Mouse (Mus musculus) ES-E14 (cell line): Measurements from ENCODE around the gene Mpc2. TPM values are rescaled to one million over a fixed set of nuclear protein-coding genes. Genes with fewer than 3 reads are reported as not detected.

Source experiments
- DNase-seq: peaks from one replicate; pipeline ENCODE4 v3.0.0-alpha.2; 2013; ENCODE audit warnings: low read depth, low spot score
- H3K27ac ChIP-seq: 2 replicates; pipeline ENCODE4 v1.5.1; 2012; ENCODE audit warnings: low read depth, mild to moderate bottlenecking, low read length, moderate library complexity, mixed read lengths; ENCODE audit not compliant: poor library complexity, insufficient read depth, severe bottlenecking
- H3K36me3 ChIP-seq: 2 replicates; pipeline ENCODE4 v1.6.1; 2012; ENCODE audit warnings: mild to moderate bottlenecking, low read length, moderate library complexity, mixed read lengths; ENCODE audit not compliant: control insufficient read depth, poor library complexity, insufficient read depth, severe bottlenecking
- H3K4me1 ChIP-seq, 2 experiments: fragments of 150-350 bp in 1 of 2; sonication (generic) in 1 of 2; 2 replicates each; pipeline ENCODE4 v1.6.1; 2012; ENCODE audit warnings: low read length in 2 of 2, mild to moderate bottlenecking in 1 of 2, mixed read lengths in 1 of 2; ENCODE audit not compliant: control insufficient read depth in 2 of 2, insufficient read depth in 2 of 2, poor library complexity in 1 of 2
- H3K4me3 ChIP-seq, 2 experiments: fragments of 150-350 bp in 1 of 2; sonication (generic) in 1 of 2; 2 replicates each; pipeline ENCODE4 v1.5.1; 2012; ENCODE audit warnings: low read length in 2 of 2, low read depth in 1 of 2, mild to moderate bottlenecking in 1 of 2, mixed read lengths in 1 of 2; ENCODE audit not compliant: insufficient read depth in 1 of 2, poor library complexity in 1 of 2, severe bottlenecking in 1 of 2
- H3K9ac ChIP-seq: 2 replicates; pipeline ENCODE4 v1.6.1; 2012; ENCODE audit warnings: low read depth, mild to moderate bottlenecking, low read length, mixed read lengths; ENCODE audit not compliant: poor library complexity, insufficient read depth, severe bottlenecking
- H3K9me3 ChIP-seq: fragments of 150-350 bp; sonication (generic); 2 replicates; pipeline ENCODE4 v1.6.1; 2012; ENCODE audit warnings: low read depth, mild to moderate bottlenecking, low read length; ENCODE audit not compliant: control insufficient read depth, insufficient read depth
- CHD2 ChIP-seq: IDR thresholded peaks from 2 replicates; pipeline ENCODE4 v1.6.1; 2014; ENCODE audit warnings: mild to moderate bottlenecking, low read depth, low read length, inconsistent platforms
- HCFC1 ChIP-seq: IDR thresholded peaks from 2 replicates; pipeline ENCODE4 v1.6.1; 2012; ENCODE audit warnings: low read length, inconsistent platforms, borderline replicate concordance; ENCODE audit not compliant: insufficient read depth
- MAFK ChIP-seq: IDR thresholded peaks from 2 replicates; pipeline ENCODE4 v1.6.1; 2014; ENCODE audit warnings: mild to moderate bottlenecking, low read depth, low read length, inconsistent platforms; ENCODE audit not compliant: insufficient read depth
- ZC3H11A ChIP-seq: IDR thresholded peaks from 2 replicates; pipeline ENCODE4 v1.6.1; 2012; ENCODE audit warnings: low read depth, mild to moderate bottlenecking, inconsistent platforms, low read length, borderline replicate concordance
- ZNF384 ChIP-seq: IDR thresholded peaks from 2 replicates; pipeline ENCODE4 v1.6.1; 2012; ENCODE audit warnings: low read depth, low read length, inconsistent platforms
- in situ Hi-C, 2 experiments: fragments of 600-800 bp; cut with MboI; formaldehyde crosslinking; loops; one replicate each; pipeline ENCODE4 v1.15.1; 2025; ENCODE audit warnings: low sequenced_read_pairs in 2 of 2, inconsistent platforms in 1 of 2; ENCODE audit not compliant: unreplicated experiment in 2 of 2
- total RNA-seq: library from RNA; depleted of rRNA; stranded (reverse); fragments of 300-350 nt; gene quantifications from 2 replicates; pipeline ENCODE4 v1.2.3, GENCODE M21; 2012

Mpc2 gene
- total RNA-seq, 1 experiment = 26.8 TPM

DNA sequence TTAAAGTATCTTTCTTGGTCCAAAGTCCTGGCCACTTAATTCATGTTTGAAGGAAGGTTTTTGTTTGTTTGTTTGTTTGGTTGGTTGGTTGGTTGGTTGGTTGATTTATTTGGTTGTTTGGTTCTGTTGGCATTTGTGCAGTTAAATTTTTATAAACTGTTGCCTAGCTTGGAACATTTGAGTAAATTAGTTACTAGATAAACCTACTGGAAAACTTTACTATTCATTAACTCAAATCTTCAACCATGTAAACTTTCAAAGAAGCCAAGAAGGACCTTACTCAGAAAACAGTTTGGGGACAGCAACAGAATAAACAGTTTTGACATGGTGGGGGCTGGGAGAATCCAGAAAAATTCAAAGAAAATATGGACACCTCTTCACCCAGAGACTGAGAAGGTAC, 8.5 kb downstream of the Mpc2 start:
- no peak for TF ChIP-seq ZC3H11A
- no peak for TF ChIP-seq ZNF384
- in situ Hi-C loops = no loop called here
- Histone ChIP-seq H3K9me3 (no peaks in the 10 kb centered on the region), H3K4me3 (no peak overlapping the region), H3K36me3 (no peaks in the 10 kb centered on the region), H3K27ac (no peak overlapping the region), H3K4me1 (no peaks in the 10 kb centered on the region), H3K9ac (no peak overlapping the region)
- no peak for DNase-seq

DNA sequence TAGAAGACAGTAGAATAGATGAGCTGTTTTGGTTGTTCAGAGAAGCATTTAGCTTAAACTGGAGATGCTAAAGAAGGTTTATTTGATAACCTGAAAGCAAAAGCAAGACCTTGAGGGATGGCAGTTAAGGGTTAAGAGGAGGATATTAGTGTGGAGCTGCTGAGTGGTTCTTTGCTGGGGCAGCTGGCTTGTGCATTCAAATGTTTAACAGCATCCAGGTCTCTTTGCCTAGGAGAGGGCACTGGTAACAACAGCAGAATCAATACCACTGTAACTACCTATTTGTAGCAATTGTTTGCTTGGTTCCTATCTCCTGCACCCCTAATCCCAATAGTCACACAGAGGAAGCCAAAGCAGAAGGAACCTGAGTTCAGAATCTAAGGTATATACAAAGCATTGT, 9.3 kb downstream of the Mpc2 start:
- H3K9ac ChIP-seq = no peak overlapping the region
- H3K27ac ChIP-seq = no peak overlapping the region
- no peak overlapping the region for H3K4me3 ChIP-seq
- H3K36me3 ChIP-seq = no peaks in the 10 kb centered on the region
- TF ChIP-seq ZNF384 = no peak
- no peak for TF ChIP-seq MAFK
- no peak for TF ChIP-seq HCFC1
- TF ChIP-seq CHD2 = no peak
- no peak for TF ChIP-seq ZC3H11A
- H3K4me1 ChIP-seq = no peaks in the 10 kb centered on the region
- H3K9me3 ChIP-seq = no peaks in the 10 kb centered on the region
- in situ Hi-C loops = no loop called here
- DNase-seq = no peak

DNA sequence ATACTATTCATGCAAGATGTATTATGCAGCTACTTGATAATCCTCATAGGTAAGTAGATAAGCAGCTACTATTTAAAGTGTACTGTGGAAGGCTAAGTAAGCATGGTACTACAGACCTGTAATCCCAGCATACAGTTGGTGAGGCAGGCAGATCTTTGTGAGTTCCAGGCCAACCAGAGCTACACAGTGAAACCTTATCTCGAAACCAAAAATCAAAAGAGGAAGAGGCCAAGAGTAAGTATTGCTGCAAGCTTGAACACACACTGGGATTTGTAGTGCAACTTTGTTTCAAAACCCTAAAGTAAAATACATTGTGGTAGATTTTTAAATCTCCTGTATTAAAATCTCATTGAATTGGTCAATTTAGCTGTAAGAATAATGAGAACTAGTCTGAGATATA, 11.1 kb downstream of the Mpc2 start:
- no peak overlapping the region for H3K27ac ChIP-seq
- no peak overlapping the region for H3K9ac ChIP-seq
- H3K9me3 ChIP-seq = no peaks in the 10 kb centered on the region
- no peak overlapping the region for H3K4me3 ChIP-seq
- H3K4me1 ChIP-seq = no peaks in the 10 kb centered on the region
- TF ChIP-seq MAFK (no peak), ZNF384 (no peak), HCFC1 (no peak), CHD2 (no peak), ZC3H11A (no peak)
- no peaks in the 10 kb centered on the region for H3K36me3 ChIP-seq
- no peak for DNase-seq
- in situ Hi-C loops = no loop called here

DNA sequence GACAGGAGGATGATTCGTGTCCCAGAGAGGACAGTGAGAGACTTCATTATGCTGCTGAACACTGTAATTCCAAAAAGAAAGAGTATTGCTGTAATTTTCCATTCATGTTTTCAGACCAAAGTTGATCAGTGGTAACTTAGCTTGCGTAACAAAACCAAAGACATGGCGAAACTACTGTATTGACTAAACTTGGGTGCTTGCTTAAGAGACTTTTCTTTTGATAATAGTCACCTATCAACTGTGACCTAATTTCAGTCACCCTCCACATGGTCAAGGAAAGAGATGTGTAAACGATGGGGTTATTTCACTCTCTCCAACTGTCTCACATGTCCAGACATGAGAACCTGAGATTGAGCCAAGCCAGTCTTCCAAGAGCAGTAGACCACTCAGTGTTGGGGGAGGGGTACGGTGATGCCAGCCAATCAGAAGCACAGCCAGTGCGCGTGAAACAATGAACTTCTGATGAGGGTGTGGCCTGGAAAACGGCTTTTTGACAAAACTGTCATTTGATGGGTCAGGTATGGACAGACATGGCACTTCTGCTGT, 24.3 kb downstream of the Mpc2 start, which contains the start of gene Adcy10:
TSS of gene Adcy10 (plus strand) at position 496 of the 546 bp plus-strand sequence.
- H3K36me3 ChIP-seq = no peaks in the 10 kb centered on the region
- H3K27ac ChIP-seq = no peak within 1 kb of the TSS
- in situ Hi-C loops = no loop called here
- H3K4me3 ChIP-seq = no peak within 1 kb of the TSS
- H3K4me1 ChIP-seq = no peaks in the 10 kb centered on the region
- no peak within 1 kb of the TSS for H3K9ac ChIP-seq
- H3K9me3 ChIP-seq = no peaks in the 10 kb centered on the region
- TF ChIP-seq MAFK (no peak), CHD2 (no peak), ZC3H11A (no peak), ZNF384 (no peak), HCFC1 (no peak)
- DNase-seq = no peak

DNA sequence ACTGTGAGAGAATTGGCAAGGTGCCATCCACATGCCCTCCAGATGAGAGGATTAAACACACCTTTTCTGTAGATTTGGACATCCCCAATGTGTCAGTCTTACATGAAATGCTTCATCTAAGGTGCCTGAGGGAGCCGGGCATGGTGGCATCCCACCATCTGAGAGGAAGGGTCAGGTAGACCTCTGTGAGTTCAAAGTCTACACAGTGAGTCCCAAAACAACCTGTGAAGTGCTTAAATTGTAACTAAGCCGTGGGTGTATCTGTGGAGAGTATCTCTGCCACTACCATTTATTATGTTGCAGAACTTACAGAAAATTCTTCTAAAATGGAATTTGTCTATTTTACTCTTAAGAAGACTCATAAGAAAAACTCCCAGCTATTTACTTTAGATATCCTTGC, 25.7 kb downstream of the Mpc2 start:
- DNase-seq = no peak
- no peak overlapping the region for H3K4me3 ChIP-seq
- H3K9me3 ChIP-seq = no peaks in the 10 kb centered on the region
- in situ Hi-C loops = no loop called here
- TF ChIP-seq MAFK = no peak
- TF ChIP-seq ZNF384 = no peak
- no peak for TF ChIP-seq HCFC1
- TF ChIP-seq CHD2 = no peak
- TF ChIP-seq ZC3H11A = no peak
- H3K27ac ChIP-seq = no peak overlapping the region
- H3K9ac ChIP-seq = no peak overlapping the region
- H3K36me3 ChIP-seq = no peaks in the 10 kb centered on the region
- H3K4me1 ChIP-seq = no peaks in the 10 kb centered on the region
